Mouse (Mus musculus) hindbrain, embryonic 15.5 days (tissue): ENCODE measurements around the gene Smoc1. TPM values are rescaled to one million over a fixed set of nuclear protein-coding genes. Genes with fewer than 3 reads are reported as not detected.

ENCODE experiments used
- ATAC-seq: fragments of 200-750 bp; cut with Nextera tagmentation; 2 replicates; pipeline ENCODE4 v1.8.0; 2017; ENCODE audit warnings: low read depth, moderate number of reproducible peaks, moderate TSS enrichment; ENCODE audit not compliant: low FRiP score
- H3K27ac ChIP-seq: fragments of 300-500 bp; sonication (generic); replicated peaks from 2 replicates; pipeline ENCODE4 v1.5.1; 2015; ENCODE audit warnings: mild to moderate bottlenecking, inconsistent platforms
- H3K27me3 ChIP-seq: fragments of 300-500 bp; sonication (generic); 2 replicates; pipeline ENCODE4 v1.6.1; 2015; ENCODE audit warnings: control low read depth, inconsistent platforms
- H3K36me3 ChIP-seq: fragments of 300-500 bp; sonication (generic); 2 replicates; pipeline ENCODE4 v1.6.1; 2015; ENCODE audit warnings: control low read depth, inconsistent platforms
- H3K4me1 ChIP-seq: fragments of 300-500 bp; sonication (generic); replicated peaks from 2 replicates; pipeline ENCODE4 v1.6.1; 2015; ENCODE audit warnings: control low read depth, inconsistent platforms
- H3K4me2 ChIP-seq: fragments of 300-500 bp; sonication (generic); 2 replicates; pipeline ENCODE4 v1.6.1; 2015; ENCODE audit warnings: moderate library complexity, mild to moderate bottlenecking, inconsistent platforms
- H3K4me3 ChIP-seq: fragments of 300-500 bp; sonication (generic); 2 replicates; pipeline ENCODE4 v1.5.1; 2015; ENCODE audit warnings: mild to moderate bottlenecking, inconsistent platforms
- H3K9ac ChIP-seq: fragments of 300-500 bp; sonication (generic); 2 replicates; pipeline ENCODE4 v1.6.1; 2015; ENCODE audit warnings: inconsistent platforms
- H3K9me3 ChIP-seq: fragments of 300-500 bp; sonication (generic); 2 replicates; pipeline ENCODE4 v1.6.1; 2016; ENCODE audit warnings: control low read depth, inconsistent platforms
- WGBS: fragments of 180-500 bp; shearing (Covaris S2); methylation state at CpG from one replicate; pipeline ENCODE4 v1.1.7; 2015; 5-methylcytosine and 5-hydroxymethylcytosine counted together
- polyA plus RNA-seq: library from polyadenylated mRNA; unstranded; fragments of >200 nt; fragmentation: Nextera tagmentation; extraction: Ambion mirVana; gene quantifications from 2 replicates; pipeline ENCODE4 v1.2.1, GENCODE M21; 2015

Gene Smoc1
- polyA plus RNA-seq, 1 experiment from 2014 or later: 37.7 TPM

- 69% methylated on average over 3 of the region's 3 CpGs for WGBS
- ATAC-seq: no peak
- Histone ChIP-seq H3K36me3 (no peaks in the 10 kb centered on the region), H3K9ac (no peak overlapping the region), H3K9me3 (no peaks in the 10 kb centered on the region), H3K27ac (no peak overlapping the region), H3K4me3 (no peak overlapping the region), H3K27me3 (no peaks in the 10 kb centered on the region), H3K4me2 (no peak overlapping the region), H3K4me1 (peaks cover 5% of the 10 kb centered on the region)
Observed at GRCm38 (mm10) chr12:81092641-81093040, 66.0 kb downstream of the Smoc1 start.

GRCm38 (mm10) chr12:81093211-81093610 is 66.6 kb downstream of the Smoc1 start:
- Histone ChIP-seq H3K4me3 (no peak overlapping the region), H3K4me2 (no peak overlapping the region), H3K27ac (no peak overlapping the region), H3K27me3 (no peaks in the 10 kb centered on the region), H3K9me3 (no peaks in the 10 kb centered on the region), H3K9ac (no peak overlapping the region), H3K36me3 (no peaks in the 10 kb centered on the region), H3K4me1 (peaks cover 7% of the 10 kb centered on the region)
- WGBS: 74% methylated on average over 7 of the region's 7 CpGs
- no peak for ATAC-seq

GRCm38 (mm10) chr12:81094766-81095405 is 68.3 kb downstream of the Smoc1 start:
- WGBS: 57% methylated on average over 11 of the region's 11 CpGs
- Histone ChIP-seq H3K36me3 (no peaks in the 10 kb centered on the region), H3K4me2 (no peak overlapping the region), H3K9ac (no peak overlapping the region), H3K4me1 (peaks cover 8% of the 10 kb centered on the region), H3K4me3 (no peak overlapping the region), H3K27ac (no peak overlapping the region), H3K27me3 (no peaks in the 10 kb centered on the region), H3K9me3 (no peaks in the 10 kb centered on the region)
- no peak for ATAC-seq

DNA sequence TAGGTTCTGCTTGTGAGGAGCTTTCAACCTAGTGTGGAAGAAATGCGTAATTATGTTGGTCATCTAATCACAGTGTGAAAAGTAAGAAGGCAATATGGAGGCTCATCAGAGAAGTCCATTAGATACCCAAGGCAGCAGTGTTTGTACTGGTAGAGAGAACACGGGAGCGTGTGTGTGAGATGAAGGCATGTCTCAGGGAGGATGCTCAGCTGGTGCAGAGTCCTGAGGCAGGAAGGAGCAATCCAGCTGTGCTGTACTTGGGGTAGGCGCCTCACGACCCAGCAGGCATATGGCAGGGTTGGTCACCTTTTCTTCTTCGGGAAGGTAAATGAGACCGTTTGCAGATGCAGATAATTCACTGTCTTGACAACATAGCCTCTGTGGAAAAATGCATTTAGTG is 70.7 kb downstream of the Smoc1 start:
- H3K4me3 ChIP-seq: no peak overlapping the region
- no peak overlapping the region for H3K27ac ChIP-seq
- WGBS: 63% methylated on average over 7 of the region's 7 CpGs
- peaks cover 12% of the 10 kb centered on the region for H3K4me1 ChIP-seq
- no peak for ATAC-seq
- no peak overlapping the region for H3K9ac ChIP-seq
- H3K27me3 ChIP-seq: no peaks in the 10 kb centered on the region
- H3K9me3 ChIP-seq: no peaks in the 10 kb centered on the region
- H3K4me2 ChIP-seq: no peak overlapping the region
- no peaks in the 10 kb centered on the region for H3K36me3 ChIP-seq

DNA sequence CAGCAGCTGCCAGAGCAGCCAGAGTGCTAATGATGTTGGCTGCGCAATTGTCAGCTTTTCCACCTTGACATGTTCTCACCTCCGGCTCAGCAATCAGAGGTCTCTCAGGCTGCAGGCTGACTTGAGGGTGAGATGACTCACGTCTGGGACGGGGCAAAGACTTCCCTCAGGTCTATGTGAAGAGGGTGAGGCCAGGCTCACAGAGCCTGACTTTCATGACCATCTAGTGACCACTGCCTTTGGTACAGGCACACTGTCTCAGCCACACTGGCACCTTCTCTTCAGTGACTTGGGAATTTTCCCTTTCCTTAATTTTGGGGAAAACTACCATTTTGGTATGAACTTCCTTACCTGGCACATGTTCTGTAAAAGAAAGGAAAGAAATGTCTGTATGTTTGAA is 71.1 kb downstream of the Smoc1 start:
- H3K27ac ChIP-seq: no peak overlapping the region
- no peak overlapping the region for H3K4me3 ChIP-seq
- no peaks in the 10 kb centered on the region for H3K27me3 ChIP-seq
- no peak for ATAC-seq
- WGBS: 53% methylated on average over 4 of the region's 4 CpGs
- no peaks in the 10 kb centered on the region for H3K36me3 ChIP-seq
- no peak overlapping the region for H3K4me2 ChIP-seq
- H3K9me3 ChIP-seq: no peaks in the 10 kb centered on the region
- H3K9ac ChIP-seq: no peak overlapping the region
- H3K4me1 ChIP-seq: peaks cover 12% of the 10 kb centered on the region

DNA sequence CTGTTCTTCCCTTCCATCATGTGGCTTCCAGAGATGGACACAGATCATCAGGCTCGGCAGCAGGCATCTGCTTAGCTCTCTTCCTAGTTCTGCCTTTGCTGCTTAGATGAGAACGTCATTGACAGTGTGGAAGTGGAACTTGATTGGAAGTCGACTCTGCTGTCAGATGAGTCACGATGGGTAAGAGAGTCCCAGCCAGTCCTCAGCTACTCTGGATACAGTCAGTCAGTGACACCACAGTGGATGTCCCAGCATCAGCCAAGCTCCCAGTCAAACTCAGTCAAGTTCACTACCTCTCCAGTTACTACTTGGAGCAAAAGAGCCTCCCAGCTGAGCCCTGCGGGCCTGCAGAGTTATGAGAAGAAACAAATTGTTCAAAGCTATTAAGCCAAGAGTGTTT is 72.6 kb downstream of the Smoc1 start:
- Histone ChIP-seq H3K27ac (no peak overlapping the region), H3K27me3 (no peaks in the 10 kb centered on the region), H3K4me2 (no peak overlapping the region), H3K9me3 (no peaks in the 10 kb centered on the region), H3K4me1 (peaks cover 12% of the 10 kb centered on the region), H3K4me3 (no peak overlapping the region), H3K9ac (no peak overlapping the region), H3K36me3 (no peaks in the 10 kb centered on the region)
- 84% methylated on average over 5 of the region's 5 CpGs for WGBS
- no peak for ATAC-seq

GRCm38 (mm10) chr12:81101691-81102090 is 75.1 kb downstream of the Smoc1 start:
- WGBS: 77% methylated on average over 7 of the region's 7 CpGs
- no peak overlapping the region for H3K9ac ChIP-seq
- no peak overlapping the region for H3K27ac ChIP-seq
- no peaks in the 10 kb centered on the region for H3K27me3 ChIP-seq
- peaks cover 24% of the 10 kb centered on the region for H3K4me1 ChIP-seq
- H3K9me3 ChIP-seq: no peaks in the 10 kb centered on the region
- no peak for ATAC-seq
- H3K4me3 ChIP-seq: no peak overlapping the region
- H3K36me3 ChIP-seq: no peaks in the 10 kb centered on the region
- H3K4me2 ChIP-seq: no peak overlapping the region

- 89% methylated on average over 14 of the region's 14 CpGs for WGBS
- H3K4me1 ChIP-seq: peaks cover 30% of the 10 kb centered on the region
- no peaks in the 10 kb centered on the region for H3K27me3 ChIP-seq
- H3K4me3 ChIP-seq: no peak overlapping the region
- no peak for ATAC-seq
- no peak overlapping the region for H3K27ac ChIP-seq
- H3K4me2 ChIP-seq: no peak overlapping the region
- H3K9ac ChIP-seq: no peak overlapping the region
- H3K36me3 ChIP-seq: no peaks in the 10 kb centered on the region
- no peaks in the 10 kb centered on the region for H3K9me3 ChIP-seq
Observed at GRCm38 (mm10) chr12:81104546-81104945, 77.9 kb downstream of the Smoc1 start.

DNA sequence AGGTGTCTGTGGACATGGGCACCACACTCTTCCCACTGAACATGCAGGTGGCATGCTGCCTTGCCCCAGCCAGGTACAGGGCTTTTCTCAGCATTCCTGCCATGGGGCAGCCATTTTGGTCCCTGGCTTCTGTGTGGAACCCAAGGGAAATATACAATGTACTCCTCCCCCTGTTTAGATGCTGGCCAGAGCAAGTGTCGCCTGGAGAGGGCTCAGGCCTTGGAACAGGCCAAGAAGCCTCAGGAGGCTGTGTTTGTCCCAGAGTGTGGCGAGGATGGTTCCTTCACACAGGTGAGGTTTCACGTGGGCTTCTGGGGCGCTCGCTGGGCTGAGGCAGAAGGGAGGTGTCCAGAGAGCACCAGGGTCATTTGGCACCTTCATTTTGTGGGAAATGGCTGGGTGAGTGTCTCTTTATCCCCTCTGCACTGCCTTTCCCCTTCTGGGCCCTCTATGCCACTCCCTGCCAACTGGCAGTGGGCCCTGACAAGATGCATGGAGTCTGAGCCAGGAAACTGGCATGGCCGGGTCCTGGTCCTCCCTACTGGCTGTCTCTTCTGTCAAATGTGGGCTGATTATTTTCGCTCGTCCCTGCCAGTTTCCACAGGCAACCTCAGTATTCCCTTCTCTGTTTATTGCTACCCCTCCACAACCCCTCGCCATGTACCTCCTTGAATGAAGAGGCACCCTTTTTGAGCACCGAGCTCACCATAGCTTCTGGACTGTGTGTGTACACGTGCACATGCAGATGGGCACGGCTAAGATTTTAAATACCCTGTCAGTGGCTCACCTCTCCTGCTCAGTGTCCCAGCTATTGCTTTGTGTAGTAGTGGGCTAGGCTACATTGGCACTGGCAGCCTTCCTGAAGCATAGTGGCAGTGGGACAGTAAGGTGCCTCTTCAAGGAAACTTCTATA is 79.4 kb downstream of the Smoc1 start:
- peaks cover 26% of the 10 kb centered on the region for H3K4me1 ChIP-seq
- H3K36me3 ChIP-seq: no peaks in the 10 kb centered on the region
- no peak overlapping the region for H3K9ac ChIP-seq
- no peaks in the 10 kb centered on the region for H3K27me3 ChIP-seq
- peak overlapping the region; percentile 75 for H3K27ac ChIP-seq
- H3K4me3 ChIP-seq: no peak overlapping the region
- WGBS: 73% methylated on average over 12 of the region's 12 CpGs
- H3K4me2 ChIP-seq: no peak overlapping the region
- peak; percentile 88 for ATAC-seq
- H3K9me3 ChIP-seq: no peaks in the 10 kb centered on the region

DNA sequence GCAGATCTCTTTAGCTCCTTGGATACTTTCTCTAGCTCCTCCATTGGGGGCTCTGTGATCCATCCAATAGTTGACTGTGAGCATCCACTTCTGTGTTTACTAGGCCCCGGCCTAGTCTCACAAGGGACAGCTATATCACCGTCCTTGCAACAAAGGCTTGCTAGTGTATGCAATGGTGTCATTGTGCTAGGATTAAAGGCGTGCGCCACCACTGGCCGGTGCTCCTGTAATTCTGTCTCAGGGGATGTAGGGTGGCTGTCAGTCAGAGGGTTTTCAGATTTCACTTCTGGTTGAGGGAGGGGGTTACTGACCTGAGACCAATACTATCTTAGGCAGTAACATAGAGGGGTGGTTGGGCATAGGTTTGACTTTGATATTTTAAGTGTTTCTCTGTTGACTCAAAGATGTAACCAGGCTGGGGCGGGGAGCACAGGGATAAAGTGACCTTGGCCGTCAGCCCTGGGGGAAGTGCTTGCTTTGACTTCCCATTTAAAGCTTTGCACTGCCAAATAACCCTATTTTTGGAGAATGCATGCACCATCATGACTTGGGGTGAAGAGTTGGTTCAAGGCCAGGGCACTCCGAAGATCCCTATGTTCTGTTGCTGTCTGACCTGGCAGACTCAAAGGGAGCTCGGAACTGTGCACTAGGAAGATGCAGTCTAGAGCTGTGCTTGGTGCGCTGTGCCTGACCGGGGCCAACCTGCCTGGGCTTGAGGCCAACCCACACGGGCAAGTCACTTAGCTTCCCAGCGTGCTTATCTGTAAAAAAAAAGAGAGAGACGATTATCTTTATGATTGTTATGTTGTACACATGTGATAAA is 80.9 kb downstream of the Smoc1 start:
- Histone ChIP-seq H3K4me1 (peaks cover 26% of the 10 kb centered on the region), H3K4me2 (no peak overlapping the region), H3K9me3 (no peaks in the 10 kb centered on the region), H3K27me3 (no peaks in the 10 kb centered on the region), H3K36me3 (no peaks in the 10 kb centered on the region), H3K9ac (no peak overlapping the region), H3K27ac (no peak overlapping the region), H3K4me3 (no peak overlapping the region)
- no peak for ATAC-seq
- 71% methylated on average over 14 of the region's 14 CpGs for WGBS

- Histone ChIP-seq H3K4me3 (no peak overlapping the region), H3K4me2 (no peak overlapping the region)
- 25% methylated on average over 7 of the region's 7 CpGs for WGBS
Observed at GRCm38 (mm10) chr12:81108600-81109011, 82.0 kb downstream of the Smoc1 start.

DNA sequence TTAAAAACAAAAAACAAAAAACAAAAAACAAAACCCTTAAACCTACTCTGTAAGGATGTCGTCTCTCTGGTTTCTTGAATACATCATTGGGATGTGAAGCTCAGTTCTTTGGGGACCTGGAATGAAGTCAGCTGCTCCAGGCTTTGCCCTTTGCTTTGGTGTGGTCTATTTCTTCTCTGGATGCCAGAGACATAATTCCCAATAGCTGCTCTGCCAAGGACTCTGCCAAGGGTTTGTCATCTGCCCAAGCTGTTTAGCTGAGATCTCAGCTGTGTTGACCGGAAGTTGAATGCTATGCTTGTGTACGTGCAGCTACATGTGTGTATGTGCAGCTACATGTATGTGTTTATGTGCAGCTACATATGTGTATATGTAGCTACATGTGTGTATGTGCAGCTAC is 83.4 kb downstream of the Smoc1 start:
- WGBS: 78% methylated on average over 3 of the region's 3 CpGs
- no peaks in the 10 kb centered on the region for H3K9me3 ChIP-seq
- no peak for ATAC-seq

More at GRCm38 (mm10) chr12:81108600-81109011, 82.0 kb downstream of the Smoc1 start:
- Histone ChIP-seq H3K27ac (no peak overlapping the region), H3K27me3 (no peaks in the 10 kb centered on the region), H3K9me3 (no peaks in the 10 kb centered on the region), H3K36me3 (no peaks in the 10 kb centered on the region), H3K4me1 (peaks cover 26% of the 10 kb centered on the region), H3K9ac (no peak overlapping the region)
- ATAC-seq: 0 out of 2 replicates have a peak, but pooled peaks have one; percentile 46

More for the DNA sequence above, 83.4 kb downstream of the Smoc1 start:
- H3K27me3 ChIP-seq: no peaks in the 10 kb centered on the region
- H3K27ac ChIP-seq: no peak overlapping the region
- no peaks in the 10 kb centered on the region for H3K36me3 ChIP-seq
- H3K4me2 ChIP-seq: no peak overlapping the region
- H3K4me3 ChIP-seq: no peak overlapping the region
- H3K9ac ChIP-seq: no peak overlapping the region
- H3K4me1 ChIP-seq: peaks cover 24% of the 10 kb centered on the region
